Mouse (Mus musculus) brown adipose tissue, adult 24 weeks (tissue): ENCODE results near the gene Ffar2. TPM values are rescaled to one million over a fixed set of nuclear protein-coding genes. Genes with fewer than 3 reads are reported as not detected.

Source experiments
- H3K27ac ChIP-seq: fragments of 200-500 bp; replicated peaks from 2 replicates; pipeline ENCODE4 v1.5.1; 2012; ENCODE audit warnings: low read depth, mild to moderate bottlenecking, low read length
- H3K4me1 ChIP-seq: fragments of 200-500 bp; 2 replicates; pipeline ENCODE4 v1.6.1; 2012; ENCODE audit warnings: low read length, mixed read lengths; ENCODE audit not compliant: control insufficient read depth, insufficient read depth, insufficient read length
- H3K4me3 ChIP-seq: fragments of 200-500 bp; 2 replicates; pipeline ENCODE4 v1.5.1; 2012; ENCODE audit warnings: low read depth, mild to moderate bottlenecking, low read length, moderate library complexity; ENCODE audit not compliant: insufficient read depth
- polyA plus RNA-seq: library from polyadenylated mRNA; stranded (reverse); fragments of >200 nt; gene quantifications from 2 replicates; pipeline ENCODE4 v1.2.4, GENCODE M21; 2012; ENCODE audit not compliant: missing spikeins, insufficient read depth, insufficient read length

The Ffar2 gene
- polyA plus RNA-seq, 1 experiment, result 7.4 TPM

DNA sequence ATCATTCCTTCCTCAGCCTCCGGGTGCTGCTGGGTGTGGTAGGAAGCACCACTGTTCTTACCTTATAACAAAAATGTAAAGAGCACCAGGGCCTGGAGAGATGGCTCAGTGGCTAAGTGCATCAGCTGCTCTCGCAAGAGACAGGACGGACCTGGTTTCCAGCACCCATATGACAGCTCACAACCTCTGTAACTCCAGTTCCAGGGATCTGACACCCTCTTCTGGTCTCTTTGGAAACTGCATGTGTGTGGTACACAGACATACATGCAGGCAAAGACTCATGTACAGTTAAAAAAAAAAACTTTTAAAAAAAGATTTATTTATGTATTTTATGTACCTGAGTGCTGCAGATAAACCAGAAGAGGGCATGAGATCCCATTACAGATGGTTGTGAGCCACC is 20.3 kb downstream of the Ffar2 start:
- H3K4me1 ChIP-seq, result no peaks in the 10 kb centered on the region
- H3K27ac ChIP-seq, result no peak overlapping the region
- no peak overlapping the region for H3K4me3 ChIP-seq

DNA sequence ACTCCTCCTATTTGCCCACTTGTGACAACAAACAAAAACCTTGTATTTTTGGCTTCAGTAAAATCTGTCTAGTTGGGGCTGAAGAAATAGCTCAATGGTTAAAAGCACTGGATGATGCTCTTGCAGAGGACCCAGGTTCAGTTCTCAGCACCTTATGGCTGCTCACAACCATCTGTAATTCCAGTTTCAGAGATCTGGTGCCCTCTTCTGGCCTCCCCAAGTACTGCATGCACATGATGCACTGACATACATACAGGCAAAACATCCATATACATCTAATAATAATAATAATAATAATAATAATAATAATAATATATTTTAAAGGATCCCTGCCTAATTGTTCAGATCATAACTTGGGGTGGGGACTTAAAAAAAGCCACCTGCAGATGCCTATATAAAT is 22.9 kb downstream of the Ffar2 start:
- Histone ChIP-seq H3K4me1 (no peaks in the 10 kb centered on the region), H3K27ac (no peak overlapping the region), H3K4me3 (no peak overlapping the region)

DNA sequence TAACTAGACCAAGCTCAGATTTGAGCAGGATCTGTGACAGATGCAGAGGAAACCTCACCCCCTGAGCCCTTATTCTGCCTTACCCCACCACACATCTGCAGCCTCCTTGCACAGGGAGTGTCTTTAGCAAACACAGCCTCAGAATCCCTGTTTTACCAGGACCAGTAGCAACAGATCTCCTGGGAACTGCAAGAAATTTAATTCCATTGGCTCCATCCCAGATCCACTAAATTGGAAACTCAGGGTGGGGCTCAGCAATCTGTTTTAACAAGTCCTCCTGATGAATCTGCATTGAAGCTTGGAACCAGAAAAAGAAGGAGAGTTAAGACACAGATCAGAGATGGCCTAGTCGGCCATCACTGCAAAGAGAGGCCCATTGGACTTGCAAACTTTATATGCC is 26.8 kb downstream of the Ffar2 start:
- Histone ChIP-seq H3K27ac (no peak overlapping the region), H3K4me3 (no peak overlapping the region)

DNA sequence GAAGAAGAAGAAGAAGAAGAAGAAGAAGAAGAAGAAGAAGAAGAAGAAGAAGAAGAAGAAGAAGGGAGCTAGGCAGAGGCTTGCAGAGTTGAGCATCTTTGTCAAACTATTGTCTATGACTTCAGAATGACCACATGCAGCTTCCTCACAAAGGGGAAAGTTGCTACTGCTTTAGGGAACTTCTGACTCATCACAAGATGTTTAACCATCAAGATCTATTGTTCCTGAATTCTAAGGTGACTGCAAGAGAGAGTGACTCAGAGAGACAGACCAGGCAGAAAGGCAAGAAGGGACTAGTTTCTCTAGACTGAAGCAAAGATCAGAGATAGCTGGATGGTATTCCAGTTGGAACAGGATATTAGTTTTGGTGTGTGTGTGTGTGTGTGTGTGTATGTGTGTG is 28.7 kb downstream of the Ffar2 start:
- Histone ChIP-seq H3K4me3 (no peak overlapping the region), H3K27ac (no peak overlapping the region), H3K4me1 (no peaks in the 10 kb centered on the region)

More for the DNA sequence above, 26.8 kb downstream of the Ffar2 start:
- no peaks in the 10 kb centered on the region for H3K4me1 ChIP-seq

DNA sequence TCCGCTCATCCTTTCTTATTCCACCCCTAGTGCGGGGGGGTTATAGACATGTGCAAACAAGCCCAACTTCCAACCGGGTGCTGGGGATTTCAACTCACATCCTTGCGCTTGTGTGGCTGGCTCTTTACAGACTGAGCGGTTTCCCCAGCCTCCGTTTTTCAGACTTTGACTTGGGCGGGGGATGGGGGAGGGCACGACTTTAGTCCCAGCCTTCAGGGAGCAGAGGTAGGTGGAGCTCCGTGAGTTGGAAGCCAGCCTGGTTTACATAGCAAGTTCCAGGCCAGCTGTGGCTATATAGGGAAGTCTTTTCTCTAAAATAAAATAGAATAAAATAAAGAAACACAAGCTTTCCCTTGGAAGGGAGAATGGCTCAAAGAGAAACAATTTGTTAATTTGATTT is 31.7 kb downstream of the Ffar2 start:
- Histone ChIP-seq H3K4me3 (no peak overlapping the region), H3K4me1 (no peaks in the 10 kb centered on the region), H3K27ac (no peak overlapping the region)

DNA sequence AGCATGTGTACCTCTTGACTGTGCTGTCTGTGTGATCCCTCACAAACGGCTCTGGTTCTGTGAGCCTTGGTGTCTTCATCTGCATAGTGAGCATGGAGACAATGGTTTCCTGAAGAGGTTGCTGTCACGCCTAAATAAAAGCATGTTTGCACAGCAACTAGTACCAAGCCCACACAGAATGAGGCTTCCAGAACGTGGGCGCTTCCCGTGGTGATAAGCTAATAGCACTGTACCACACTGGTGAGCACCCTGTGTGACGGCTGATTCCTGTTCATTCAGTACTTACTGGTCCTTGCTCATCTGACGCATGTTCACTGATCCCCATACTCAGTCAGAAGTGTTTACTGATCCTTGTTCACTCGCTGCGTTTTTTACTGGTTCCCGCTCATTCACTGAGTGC is 33.4 kb downstream of the Ffar2 start:
- Histone ChIP-seq H3K27ac (no peak overlapping the region), H3K4me3 (no peak overlapping the region), H3K4me1 (no peaks in the 10 kb centered on the region)

DNA sequence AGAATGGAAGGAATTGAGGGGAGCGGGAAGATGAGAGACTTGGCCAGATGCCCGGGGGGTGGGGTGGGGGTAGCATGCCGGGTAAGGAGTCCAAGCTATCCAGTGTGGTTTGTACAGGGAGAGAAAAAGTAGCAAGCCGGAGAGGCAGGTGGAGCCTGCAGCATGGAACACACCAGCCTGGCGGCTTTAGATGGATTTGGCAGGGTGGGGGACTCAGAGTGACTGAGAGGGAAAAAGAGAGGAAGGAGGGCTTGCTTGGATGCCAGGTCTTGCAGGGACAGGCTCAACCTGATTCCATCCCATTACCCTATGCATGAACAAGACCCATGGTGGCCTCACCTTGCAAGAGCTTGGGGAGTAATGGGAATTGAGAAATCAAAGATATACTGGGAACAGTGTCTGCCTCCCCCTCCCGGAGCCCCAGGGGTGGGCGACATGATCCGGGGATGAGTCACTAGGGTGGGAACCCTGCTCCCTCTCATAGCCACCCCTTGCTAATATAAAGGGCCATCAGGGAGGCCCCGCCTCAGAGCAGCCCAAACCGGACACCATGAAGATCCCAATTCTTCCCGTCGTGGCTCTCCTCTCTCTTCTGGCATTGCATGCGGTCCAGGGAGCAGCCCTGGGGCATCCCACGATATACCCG is 36.1 kb downstream of the Ffar2 start, which contains the start of gene Krtdap:
Gene Krtdap, plus strand, starts transcription at position 520 of the 646 bp plus-strand sequence.
- Histone ChIP-seq H3K4me1 (no peaks in the 10 kb centered on the region), H3K4me3 (no peak within 1 kb of the TSS), H3K27ac (no peak within 1 kb of the TSS)

DNA sequence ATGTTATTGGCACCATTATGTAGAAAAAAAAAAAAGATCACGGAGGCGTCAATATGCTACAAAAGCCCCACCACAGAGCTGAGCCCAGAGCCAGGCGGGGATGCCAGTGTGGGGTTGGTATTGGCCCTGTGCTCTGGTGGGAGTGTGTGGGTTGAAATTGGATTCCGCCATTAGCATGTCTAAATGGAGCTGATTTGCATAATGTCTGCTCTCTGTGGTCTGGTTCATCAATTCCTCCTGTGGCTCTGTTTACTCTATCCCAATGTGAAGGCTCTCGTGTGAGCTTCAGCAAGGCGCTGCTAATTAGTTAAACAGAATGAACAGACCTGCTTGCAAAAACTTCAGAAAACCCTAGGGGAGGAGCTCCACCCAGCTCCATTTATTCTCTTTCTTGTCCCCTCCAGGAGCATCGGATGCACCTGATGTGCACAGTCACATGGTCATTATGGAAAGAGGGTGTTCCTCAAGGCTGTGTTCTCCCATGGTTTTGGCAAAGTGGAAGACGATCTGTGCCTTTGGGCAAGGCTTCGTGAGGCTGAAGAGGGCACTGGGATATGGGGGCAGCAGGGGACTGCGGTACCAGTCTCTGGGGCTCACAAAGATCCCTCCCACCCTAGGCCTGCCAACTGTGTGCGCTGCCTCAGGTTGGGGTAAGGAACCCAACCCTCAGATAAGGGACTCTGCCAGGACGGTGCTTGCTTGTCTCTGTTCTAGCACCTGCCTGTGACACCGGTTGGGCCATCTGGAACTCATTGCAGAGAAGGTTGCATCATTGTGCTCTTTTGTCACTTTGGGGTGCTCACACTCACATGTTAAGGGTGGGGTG is 37.6 kb downstream of the Ffar2 start:
- H3K4me1 ChIP-seq, result no peaks in the 10 kb centered on the region
- H3K4me3 ChIP-seq, result no peak overlapping the region
- no peak overlapping the region for H3K27ac ChIP-seq

DNA sequence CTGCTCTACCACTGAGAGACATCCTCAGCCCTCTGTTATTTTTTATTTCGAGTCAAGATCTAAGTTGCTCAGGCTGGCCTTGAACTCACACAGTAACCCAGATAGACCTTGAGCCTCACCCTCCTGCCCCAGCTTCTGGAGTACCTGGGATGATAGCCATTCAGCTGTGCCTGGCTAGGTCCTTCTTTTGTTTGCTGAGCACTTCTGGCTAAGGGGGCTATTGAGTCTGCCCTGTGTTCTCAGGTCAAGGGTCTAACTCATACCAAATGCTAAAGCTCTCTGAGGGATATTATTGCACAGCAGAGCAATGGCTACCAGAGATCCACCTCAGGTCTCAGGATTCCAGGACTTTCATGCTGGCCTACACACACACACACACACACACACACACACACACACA is 38.4 kb downstream of the Ffar2 start:
- Histone ChIP-seq H3K4me1 (no peaks in the 10 kb centered on the region), H3K27ac (no peak overlapping the region), H3K4me3 (no peak overlapping the region)

DNA sequence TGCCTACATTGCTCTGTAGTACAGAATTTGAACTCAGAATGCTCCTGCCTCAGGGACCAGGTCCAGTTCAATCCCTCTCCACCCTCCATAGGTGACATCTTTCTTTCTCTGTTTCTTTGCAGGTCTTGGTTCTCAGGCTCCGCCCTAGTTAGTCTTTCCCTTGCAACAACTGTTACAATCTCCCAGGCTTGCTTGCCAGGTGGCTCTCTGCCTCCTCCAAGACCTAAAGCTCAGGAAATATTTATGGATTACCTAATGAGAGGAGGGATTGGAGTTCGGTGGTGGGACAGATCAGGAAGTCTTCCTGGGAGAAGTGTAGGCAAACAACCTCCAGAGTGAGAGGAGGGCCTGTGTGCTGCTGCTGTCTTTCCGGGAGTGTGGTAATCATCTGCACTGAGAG is 40.9 kb downstream of the Ffar2 start:
- Histone ChIP-seq H3K4me3 (no peak overlapping the region), H3K4me1 (no peaks in the 10 kb centered on the region), H3K27ac (no peak overlapping the region)

DNA sequence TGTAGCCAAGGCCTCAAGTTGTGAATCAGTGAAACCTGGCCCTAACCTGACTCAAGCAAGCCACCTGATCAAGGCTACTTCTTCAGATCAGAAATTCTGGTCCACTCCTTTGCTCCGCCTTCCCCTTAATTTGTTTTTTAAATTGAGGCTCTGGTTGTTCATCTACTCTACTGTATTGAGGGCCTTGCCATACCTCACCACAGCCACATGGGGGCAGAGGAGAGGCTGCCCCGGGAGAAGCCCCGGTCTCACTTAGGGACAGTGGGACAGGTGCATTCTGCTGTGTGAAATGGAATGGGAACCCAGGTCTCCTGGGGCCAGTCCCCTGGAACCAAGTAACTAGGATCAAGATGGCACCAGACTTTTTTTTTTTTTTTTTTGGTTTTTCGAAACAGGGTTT is 41.8 kb downstream of the Ffar2 start:
- no peak overlapping the region for H3K4me3 ChIP-seq
- no peaks in the 10 kb centered on the region for H3K4me1 ChIP-seq
- H3K27ac ChIP-seq, result no peak overlapping the region

DNA sequence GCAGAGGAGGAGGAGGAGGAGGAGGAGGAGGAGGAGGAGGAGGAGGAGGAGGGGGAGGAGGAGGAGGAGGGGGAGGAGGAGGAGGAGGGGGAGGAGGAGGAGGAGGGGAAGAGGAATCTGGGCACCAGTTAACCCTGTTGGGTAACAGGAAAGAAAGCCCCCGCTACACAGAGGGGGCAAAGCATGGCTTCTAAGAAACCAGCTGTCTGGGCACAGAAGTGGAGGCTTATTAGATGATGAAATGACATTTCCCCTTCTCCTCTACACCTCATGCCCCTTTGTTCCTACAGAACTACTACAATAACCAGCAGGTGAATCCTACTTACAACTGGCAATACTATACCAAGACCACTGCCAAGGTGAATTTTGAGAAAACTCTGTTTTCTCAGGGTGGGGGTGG is 45.7 kb downstream of the Ffar2 start:
- H3K27ac ChIP-seq, result no peak overlapping the region
- H3K4me1 ChIP-seq, result no peaks in the 10 kb centered on the region

DNA sequence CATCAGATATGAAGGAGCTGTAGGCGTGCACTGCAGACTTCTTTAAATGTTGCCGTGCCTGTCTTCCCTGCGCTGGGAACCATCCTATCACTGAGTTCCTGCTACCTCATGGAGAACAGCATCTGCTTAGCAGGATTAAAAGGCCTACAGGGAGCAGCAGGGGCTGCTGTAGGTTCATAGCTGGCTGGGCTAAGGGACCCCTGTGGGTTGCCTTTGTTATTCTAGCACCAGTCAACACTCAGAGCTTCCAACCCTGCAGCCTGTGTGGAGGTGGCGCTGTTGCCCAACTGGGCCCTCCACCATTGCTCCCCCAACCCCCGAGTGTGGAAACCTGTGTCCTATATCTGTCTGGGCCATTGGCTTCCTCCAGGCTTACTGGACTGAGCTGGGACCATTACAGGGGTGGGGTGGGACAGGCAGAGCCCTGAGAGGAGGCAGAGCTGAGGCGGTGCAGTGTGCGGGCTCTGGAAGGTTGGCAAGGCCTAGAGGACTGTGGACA is 46.4 kb downstream of the Ffar2 start:
- Histone ChIP-seq H3K27ac (no peak overlapping the region), H3K4me3 (no peak overlapping the region), H3K4me1 (no peaks in the 10 kb centered on the region)

More for the DNA sequence above, 45.7 kb downstream of the Ffar2 start:
- H3K4me3 ChIP-seq, result no peak overlapping the region

DNA sequence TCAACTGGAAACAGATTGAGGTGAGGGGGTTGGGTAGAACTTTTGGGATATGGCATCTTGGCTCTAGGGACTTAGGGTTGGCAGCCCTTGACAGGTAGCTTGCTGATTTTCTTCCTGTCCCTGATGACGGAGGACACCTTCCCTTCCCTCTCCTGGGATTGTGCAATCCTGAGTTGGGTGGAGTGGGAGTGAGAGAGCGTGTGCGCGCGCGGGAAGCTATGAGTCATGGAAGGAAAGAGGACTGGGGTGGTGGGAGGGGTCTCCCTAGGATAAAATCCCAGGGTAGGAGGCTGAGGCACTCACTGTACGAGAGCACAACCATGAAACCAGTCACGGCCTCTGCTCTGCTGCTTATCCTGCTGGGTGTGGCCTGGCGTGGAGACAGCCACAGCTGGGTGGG is 47.5 kb downstream of the Ffar2 start:
- Histone ChIP-seq H3K4me3 (no peak overlapping the region), H3K4me1 (no peaks in the 10 kb centered on the region), H3K27ac (no peak overlapping the region)

DNA sequence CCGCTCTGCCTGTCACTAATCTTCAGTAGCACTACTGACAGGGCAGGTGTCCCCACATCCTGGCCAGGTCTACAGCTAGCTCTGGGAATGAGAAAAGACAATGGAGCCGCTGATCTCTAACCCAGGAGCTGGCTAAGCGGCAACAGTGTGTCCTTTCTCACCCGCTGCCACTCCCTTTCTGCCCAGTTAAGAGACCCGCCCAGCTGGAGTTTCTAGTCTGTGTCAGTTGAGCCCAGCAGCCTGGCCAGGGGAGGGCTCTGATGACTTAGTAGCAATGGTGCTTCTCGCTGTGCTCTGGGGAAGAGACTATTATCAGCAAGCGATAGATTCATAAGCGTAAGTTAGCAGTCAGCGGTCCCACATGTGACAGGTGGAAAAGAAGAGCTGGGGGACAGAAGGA is 54.3 kb downstream of the Ffar2 start:
- H3K27ac ChIP-seq, result no peak overlapping the region
- H3K4me1 ChIP-seq, result no peaks in the 10 kb centered on the region
- H3K4me3 ChIP-seq, result no peak overlapping the region
